9 mouse cellular contexts compared by ENCODE assay signal in genomic region chr12:111416921-111417779, GRCm38 (mm10). TPM values are rescaled to one million over a fixed set of nuclear protein-coding genes. Genes with fewer than 3 reads are reported as not detected.
A peak's percentile ranks its signal among the peaks of the same experiment; 100 is the strongest.
DNase-seq lines count a peak whose midpoint lies in the region; ATAC-seq and TF ChIP-seq lines count a peak whose summit lies in the region.
"Had no signal": no experiment of that assay in that cellular context is flagged by ENCODE, and none has a peak within 500 bp of the region (broad histone marks: within the 10 kb centered on the region; RNA-seq: fewer than 3 reads in every experiment).

Gene Exoc3l4 (plus strand): TSS chr12:111417017.

- peaks cover 13% of the 10 kb centered on the region for H3K4me1 ChIP-seq in forebrain, embryonic 14.5 days (ENCODE audit: control insufficient read depth, insufficient read depth, low read length)
- peaks cover 49% of the 10 kb centered on the region for H3K4me1 ChIP-seq in lung, embryonic 16.5 days (replicated peaks; ENCODE audit: control insufficient read depth, insufficient read depth, low read length)
- H3K4me1 ChIP-seq in stomach, postnatal 0 days (replicated peaks; ENCODE audit: control insufficient read depth, insufficient read depth), result peaks cover 9% of the 10 kb centered on the region

- no peak for DNase-seq in layer of hippocampus, adult 2 months (ENCODE audit: low spot score in 2 of 2)
- no peak for DNase-seq in layer of hippocampus, adult 9-10 months (ENCODE audit: low spot score)
- peak; percentile 58 for DNase-seq in forebrain, embryonic 14.5 days (ENCODE audit: low spot score)
- DNase-seq in kidney, adult 11 months, result peak; percentile 50
- no peak for DNase-seq in stomach, postnatal 0 days (ENCODE audit: low spot score)
- DNase-seq in ovary, postnatal 36 days (ENCODE audit: low spot score), result no peak

- peak; percentile 27; the same call in 1 of the 2 replicates for ATAC-seq in forebrain, embryonic 14.5 days
- peak; percentile 68 for ATAC-seq in lung, embryonic 16.5 days (ENCODE audit: low read depth)
- peak; percentile 15; the same call in 1 of the 2 replicates for ATAC-seq in stomach, postnatal 0 days (ENCODE audit: low FRiP score, low TSS enrichment)
- no peak for ATAC-seq in frontal cortex, adult (ENCODE audit: low TSS enrichment)
- ATAC-seq: Patski had no signal

- 5% methylated on average over 17 of the region's 17 CpGs for WGBS in forebrain, embryonic 14.5 days
- 3% methylated on average over 17 of the region's 17 CpGs for WGBS in lung, embryonic 16.5 days
- 5% methylated on average over 17 of the region's 17 CpGs for WGBS in stomach, postnatal 0 days

- TF ChIP-seq CTCF in layer of hippocampus, adult 2 months (conservative IDR thresholded peaks at IDR 0.05), result no peak
- TF ChIP-seq CTCF in stomach, postnatal 0 days (IDR thresholded peaks at IDR 0.05; ENCODE audit: low read depth), result peak; percentile 13; the same call in 1 of the 2 replicates

- H3K36me3 ChIP-seq in forebrain, embryonic 14.5 days (ENCODE audit: control insufficient read depth, insufficient read depth, low read length), result no peaks in the 10 kb centered on the region
- no peaks in the 10 kb centered on the region for H3K36me3 ChIP-seq in lung, embryonic 16.5 days (ENCODE audit: control insufficient read depth, insufficient read depth, low read length)
- H3K36me3 ChIP-seq in stomach, postnatal 0 days (ENCODE audit: control insufficient read depth, insufficient read depth, low read length), result no peaks in the 10 kb centered on the region

- H3K27ac ChIP-seq in layer of hippocampus, adult 2 months, result peak within 1 kb of the TSS; percentile 61; the same call in 1 of the 2 replicates
- H3K27ac ChIP-seq in forebrain, embryonic 14.5 days (ENCODE audit: low read depth, low read length), result no peak within 1 kb of the TSS
- peak within 1 kb of the TSS; percentile 92 for H3K27ac ChIP-seq in lung, embryonic 16.5 days (ENCODE audit: low read length)
- peak within 1 kb of the TSS; percentile 40; the same call in 1 of the 2 replicates for H3K27ac ChIP-seq in stomach, postnatal 0 days (replicated peaks)

- H3K4me3 ChIP-seq in layer of hippocampus, adult 2 months, result peak within 1 kb of the TSS; percentile 38
- peak within 1 kb of the TSS; percentile 10; the same call in 1 of the 2 replicates for H3K4me3 ChIP-seq in forebrain, embryonic 14.5 days (ENCODE audit: low read depth, low read length)
- peak within 1 kb of the TSS; percentile 50 for H3K4me3 ChIP-seq in lung, embryonic 16.5 days (ENCODE audit: low read length)
- peak within 1 kb of the TSS; percentile 34 for H3K4me3 ChIP-seq in stomach, postnatal 0 days (ENCODE audit: low read depth, low read length)

- TF ChIP-seq EP300 in stomach, postnatal 0 days (optimal IDR thresholded peaks at IDR 0.05), result no peak

- H3K27me3 ChIP-seq in forebrain, embryonic 14.5 days (replicated peaks; ENCODE audit: control insufficient read depth, insufficient read depth, low read length), result peaks cover 14% of the 10 kb centered on the region
- peaks cover 3% of the 10 kb centered on the region for H3K27me3 ChIP-seq in lung, embryonic 16.5 days (ENCODE audit: control insufficient read depth, insufficient read depth, low read depth, low read length)
- H3K27me3 ChIP-seq in stomach, postnatal 0 days (ENCODE audit: control insufficient read depth, insufficient read depth, low read length), result no peaks in the 10 kb centered on the region
- H3K27me3 ChIP-seq: Patski had no signal

- H3K9ac ChIP-seq in forebrain, embryonic 14.5 days (ENCODE audit: low read length), result peak within 1 kb of the TSS; percentile 35
- peak within 1 kb of the TSS; percentile 69 for H3K9ac ChIP-seq in lung, embryonic 16.5 days (ENCODE audit: low read length)
- peak within 1 kb of the TSS; percentile 50 for H3K9ac ChIP-seq in stomach, postnatal 0 days (ENCODE audit: low read length)

- H3K4me2 ChIP-seq in forebrain, embryonic 14.5 days (ENCODE audit: low read length), result peak within 1 kb of the TSS; percentile 48
- peak within 1 kb of the TSS; percentile 78 for H3K4me2 ChIP-seq in lung, embryonic 16.5 days (ENCODE audit: low read depth, low read length)
- peak within 1 kb of the TSS; percentile 63 for H3K4me2 ChIP-seq in stomach, postnatal 0 days (replicated peaks; ENCODE audit: low read depth)

- H3K9me3 ChIP-seq in forebrain, embryonic 14.5 days (replicated peaks; ENCODE audit: control insufficient read depth, low read length), result no peaks in the 10 kb centered on the region
- no peaks in the 10 kb centered on the region for H3K9me3 ChIP-seq in lung, embryonic 16.5 days (ENCODE audit: control insufficient read depth, low read length)
- H3K9me3 ChIP-seq in stomach, postnatal 0 days (ENCODE audit: control insufficient read depth, low read length), result no peaks in the 10 kb centered on the region

RNA-seq across cellular contexts. Expression of gene Exoc3l4, which starts in this region (rescaled TPM):
- 1 to 10 TPM; 4.5 to 6.3 TPM for total RNA-seq in layer of hippocampus, adult 2 months (2021)
- polyA plus RNA-seq in forebrain, embryonic 14.5 days (2014; fragmentation: Nextera tagmentation; extraction: Ambion mirVana), result 2.2 and 2.7 TPM in 2 replicates
- 13.0 and 14.5 TPM in 2 replicates for polyA plus RNA-seq in lung, embryonic 16.5 days (2015; fragmentation: Nextera tagmentation; extraction: Ambion mirVana)
- polyA plus RNA-seq in stomach, postnatal 0 days (2015; fragmentation: Nextera tagmentation; extraction: Ambion mirVana), result 7.3 and 8.6 TPM in 2 replicates

Comparison
In these comparisons a context has a peak if more than half of its experiments do, and no peak if none do; other contexts are left out.
1. DNase-seq: peak in forebrain, embryonic 14.5 days (single experiment) and kidney, adult 11 months (single experiment); none in layer of hippocampus, adult 2 months (0 of 2), layer of hippocampus, adult 9-10 months (single experiment), stomach, postnatal 0 days (single experiment) and ovary, postnatal 36 days (single experiment).
2. Peak in every context shown above with its lines, with median percentiles within 50 percentile points of each other: H3K4me3 ChIP-seq, H3K4me2 ChIP-seq and H3K9ac ChIP-seq.